Mouse (Mus musculus) ES-E14 (cell line): ENCODE data around the gene Higd1c.

Experiments
- HCFC1 ChIP-seq: IDR thresholded peaks from 2 replicates; pipeline ENCODE4 v1.6.1; 2012; ENCODE audit warnings: low read length, inconsistent platforms, borderline replicate concordance; ENCODE audit not compliant: insufficient read depth
- MAFK ChIP-seq: IDR thresholded peaks from 2 replicates; pipeline ENCODE4 v1.6.1; 2014; ENCODE audit warnings: mild to moderate bottlenecking, low read depth, low read length, inconsistent platforms; ENCODE audit not compliant: insufficient read depth
- ZNF384 ChIP-seq: IDR thresholded peaks from 2 replicates; pipeline ENCODE4 v1.6.1; 2012; ENCODE audit warnings: low read depth, low read length, inconsistent platforms

GRCm38 (mm10) chr15:100414011-100414410 lies 49.7 kb downstream of the Higd1c start:
- TF ChIP-seq HCFC1 (no peak), MAFK (no peak), ZNF384 (no peak)
